Mouse (Mus musculus) thymus, adult 2 months (tissue): Measurements from ENCODE around the gene Ghitm. TPM values are rescaled to one million over a fixed set of nuclear protein-coding genes. Genes with fewer than 3 reads are reported as not detected.

Experiments
- DNase-seq: peaks from one replicate; pipeline ENCODE4 v3.0.0; 2021
- H3K27ac ChIP-seq: fragments of 200-500 bp; 2 replicates; pipeline ENCODE4 v1.5.1; 2012; ENCODE audit warnings: low read length, control low read depth; ENCODE audit not compliant: control insufficient read depth, insufficient read depth
- H3K27me3 ChIP-seq: fragments of 200-500 bp; 2 replicates; pipeline ENCODE4 v1.6.1; 2012; ENCODE audit warnings: mild to moderate bottlenecking, low read length, moderate library complexity, mixed read lengths; ENCODE audit not compliant: control insufficient read depth, insufficient read depth
- H3K36me3 ChIP-seq: fragments of 200-500 bp; 2 replicates; pipeline ENCODE4 v1.6.1; 2012; ENCODE audit warnings: mild to moderate bottlenecking, low read length, moderate library complexity; ENCODE audit not compliant: control insufficient read depth, insufficient read depth
- H3K4me1 ChIP-seq: fragments of 200-500 bp; replicated peaks from 2 replicates; pipeline ENCODE4 v1.6.1; 2012; ENCODE audit warnings: low read length; ENCODE audit not compliant: control insufficient read depth, insufficient read depth
- H3K4me3 ChIP-seq: fragments of 200-500 bp; 2 replicates; pipeline ENCODE4 v1.5.1; 2012; ENCODE audit warnings: mild to moderate bottlenecking, low read length, control low read depth, moderate library complexity; ENCODE audit not compliant: control insufficient read depth, insufficient read depth
- CTCF ChIP-seq: fragments of 200-500 bp; IDR thresholded peaks from 2 replicates; pipeline ENCODE4 v1.5.1; 2012; ENCODE audit warnings: mild to moderate bottlenecking, control low read depth, low read length, moderate library complexity, borderline replicate concordance; ENCODE audit not compliant: control insufficient read depth, poor library complexity, insufficient read depth; ENCODE audit errors: extremely low read depth
- POLR2A ChIP-seq: fragments of 200-500 bp; IDR thresholded peaks from 2 replicates; pipeline ENCODE4 v1.6.1; 2012; ENCODE audit warnings: mild to moderate bottlenecking, low read length, control low read depth, moderate library complexity; ENCODE audit not compliant: control insufficient read depth, poor library complexity, insufficient read depth; ENCODE audit errors: extremely low read depth
- WGBS: fragments of 180-500 bp; shearing (Covaris S2); methylation state at CpG from one replicate; pipeline ENCODE4 v1.1.7; 2018; 5-methylcytosine and 5-hydroxymethylcytosine counted together
- polyA plus RNA-seq: library from polyadenylated mRNA; depleted of rRNA; stranded (reverse); fragments of >200 nt; gene quantifications from 2 replicates; pipeline ENCODE4 v1.2.3, GENCODE M21; 2012; rRNA removed

Ghitm gene
- polyA plus RNA-seq, 1 experiment = 115 TPM

DNA sequence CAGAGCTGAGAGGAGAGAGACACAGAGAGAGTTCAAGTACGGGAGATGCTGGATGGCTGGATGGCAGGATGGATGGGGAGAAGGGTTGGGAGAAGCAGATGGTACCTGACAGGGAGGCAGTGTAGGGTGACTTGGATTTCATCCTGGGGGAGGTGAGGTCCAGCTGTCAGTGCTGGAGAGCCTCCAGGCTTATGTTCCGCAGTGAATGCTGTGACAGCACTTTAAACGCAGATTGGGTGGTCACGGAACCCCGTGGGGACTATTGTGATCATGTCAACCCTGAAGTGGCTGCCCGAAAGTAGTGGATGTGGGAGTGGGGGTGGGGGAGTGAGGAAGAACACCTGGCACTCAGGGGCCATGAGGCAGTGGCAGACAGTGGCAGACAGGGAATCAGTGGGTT lies 40.6 kb downstream of the Ghitm start:
- H3K27me3 ChIP-seq = no peaks in the 10 kb centered on the region
- no peak overlapping the region for H3K4me3 ChIP-seq
- TF ChIP-seq POLR2A = no peak
- TF ChIP-seq CTCF = no peak
- no peaks in the 10 kb centered on the region for H3K36me3 ChIP-seq
- H3K4me1 ChIP-seq = no peaks in the 10 kb centered on the region
- H3K27ac ChIP-seq = no peak overlapping the region
- WGBS = 84% methylated on average over 6 of the region's 6 CpGs
- no peak for DNase-seq

DNA sequence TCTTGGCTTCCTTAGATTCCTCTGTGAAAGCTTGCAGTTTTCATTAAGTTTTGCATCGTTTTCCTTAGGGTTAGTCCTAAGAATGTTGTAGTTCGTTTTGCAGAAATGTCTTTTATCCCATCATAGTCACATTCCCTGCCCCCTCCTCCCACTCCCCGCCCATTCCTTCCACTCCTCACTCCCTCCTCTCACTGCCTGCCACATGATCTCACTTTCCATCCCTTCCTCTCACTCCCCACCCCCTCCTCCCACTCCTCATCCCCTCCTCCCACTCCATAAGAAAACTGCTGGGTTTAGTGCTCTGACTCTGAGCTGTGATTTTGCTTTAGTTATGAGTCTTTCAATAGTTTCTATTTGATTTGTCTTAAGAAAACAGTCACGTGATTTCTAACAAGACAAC lies 51.3 kb downstream of the Ghitm start:
- WGBS = 44% methylated on average over 4 of the region's 4 CpGs
- DNase-seq = no peak
- Histone ChIP-seq H3K27me3 (no peaks in the 10 kb centered on the region), H3K27ac (no peak overlapping the region), H3K4me1 (no peaks in the 10 kb centered on the region), H3K4me3 (no peak overlapping the region), H3K36me3 (no peaks in the 10 kb centered on the region)
- no peak for TF ChIP-seq POLR2A
- no peak for TF ChIP-seq CTCF

DNA sequence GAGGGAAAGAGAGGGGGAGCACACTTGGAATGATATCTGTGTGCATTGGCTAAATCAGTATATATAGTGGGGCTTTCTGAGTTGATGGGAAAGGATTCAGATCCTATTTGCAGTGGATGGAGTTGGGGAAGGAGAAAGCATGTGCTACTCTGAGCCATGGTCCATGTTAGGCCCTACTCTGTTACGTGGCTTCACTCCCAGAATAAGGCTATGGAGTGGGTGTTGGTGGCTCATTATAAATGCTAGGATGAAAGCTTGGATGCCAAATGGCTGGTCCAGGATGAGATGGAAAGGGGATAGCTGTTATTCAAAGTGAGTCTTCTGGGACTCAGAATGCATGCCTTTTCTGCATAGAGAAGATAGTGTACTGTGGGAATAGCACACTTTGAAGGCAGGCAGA lies 54.3 kb downstream of the Ghitm start:
- Histone ChIP-seq H3K4me3 (no peak overlapping the region), H3K27ac (no peak overlapping the region), H3K27me3 (no peaks in the 10 kb centered on the region), H3K36me3 (no peaks in the 10 kb centered on the region), H3K4me1 (no peaks in the 10 kb centered on the region)
- WGBS = 90% methylated on average over 1 of the region's 1 CpGs
- DNase-seq = no peak
- TF ChIP-seq POLR2A (no peak), CTCF (no peak)

Other genes starting within 250 kb of the Ghitm start
- gene Ccser2, start 166.5 kb downstream of the Ghitm start, polyA plus RNA-seq = 15.8 and 18.1 TPM in 2 replicates
- gene Rgr, start 86.3 kb downstream of the Ghitm start, polyA plus RNA-seq = 0.27 and 0.35 TPM in 2 replicates
- 0.04 TPM in 2 replicates for gene Lrit1, start 80.4 kb downstream of the Ghitm start, polyA plus RNA-seq
- 0.09 and 0.26 TPM in 2 replicates for gene Lrit2, start 67.3 kb downstream of the Ghitm start, polyA plus RNA-seq
- 6.8 and 7.2 TPM in 2 replicates for gene Cdhr1, start 36.9 kb downstream of the Ghitm start, polyA plus RNA-seq
- gene 2610528A11Rik, start 21.2 kb downstream of the Ghitm start, polyA plus RNA-seq = 2.0 and 2.9 TPM in 2 replicates